Mouse (Mus musculus): ENCODE results near the gene Mtmr2. TPM values are rescaled to one million over a fixed set of nuclear protein-coding genes. Genes with fewer than 3 reads are reported as not detected.

Gene Mtmr2
- polyA plus RNA-seq, 1 experiment from 2014 or later = 87.7 TPM

DNA sequence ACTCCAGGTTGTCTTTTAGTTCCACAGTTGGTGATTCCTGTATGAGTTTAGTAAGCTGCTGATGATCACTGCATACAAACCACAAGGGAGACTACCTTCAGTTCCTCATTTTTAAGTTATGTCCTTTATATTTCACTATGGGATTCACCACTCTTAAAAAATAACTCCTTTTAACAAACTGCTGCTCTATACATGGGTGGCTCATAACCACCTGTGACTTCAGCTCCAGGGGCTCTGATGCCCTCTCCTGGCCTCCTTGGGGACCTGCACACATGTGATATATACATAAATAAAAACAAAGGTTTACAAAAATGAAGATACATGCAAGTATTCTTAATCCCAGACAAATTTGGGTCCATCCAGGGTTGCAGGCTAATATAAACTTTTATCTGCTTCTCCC lies 61.7 kb downstream of the Mtmr2 start:
- Histone ChIP-seq H3K27me3 (no peaks in the 10 kb centered on the region), H3K4me1 (no peaks in the 10 kb centered on the region), H3K9ac (no peak overlapping the region), H3K36me3 (peaks cover 87% of the 10 kb centered on the region), H3K27ac (no peak overlapping the region), H3K4me3 (replicated peaks) (no peak overlapping the region), H3K4me2 (no peak overlapping the region), H3K9me3 (replicated peaks) (no peaks in the 10 kb centered on the region)
- ATAC-seq (replicated peaks; ENCODE audit: low FRiP score) = no peak

DNA sequence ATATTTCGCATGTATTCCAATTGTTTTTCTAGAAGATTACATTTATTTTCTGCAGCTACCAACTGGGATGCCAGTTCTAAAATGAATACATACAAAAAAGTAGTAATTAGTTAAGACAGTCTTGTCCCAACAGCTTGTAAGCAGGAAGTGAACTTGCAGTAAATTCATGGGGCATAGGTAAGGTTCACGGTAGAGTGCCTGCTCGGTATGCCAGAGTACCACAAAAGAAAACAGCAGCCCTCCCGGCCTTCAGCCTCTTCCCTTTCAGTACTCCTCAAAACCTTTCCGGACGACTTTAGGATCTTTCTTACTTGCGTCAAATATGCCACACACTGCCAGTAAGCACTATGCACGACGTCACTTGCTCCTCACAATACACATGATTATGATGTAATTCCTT lies 70.2 kb downstream of the Mtmr2 start:
- H3K4me1 ChIP-seq = no peaks in the 10 kb centered on the region
- H3K27ac ChIP-seq = no peak overlapping the region
- WGBS = 59% methylated on average over 9 of the region's 9 CpGs
- no peak overlapping the region for H3K4me2 ChIP-seq
- H3K4me3 ChIP-seq (replicated peaks) = no peak overlapping the region
- peaks cover 80% of the 10 kb centered on the region for H3K36me3 ChIP-seq
- no peaks in the 10 kb centered on the region for H3K9me3 ChIP-seq (replicated peaks)
- H3K27me3 ChIP-seq = no peaks in the 10 kb centered on the region
- H3K9ac ChIP-seq = no peak overlapping the region
- ATAC-seq (replicated peaks; ENCODE audit: low FRiP score) = peak; percentile 69; the same call in 1 of the 2 replicates

DNA sequence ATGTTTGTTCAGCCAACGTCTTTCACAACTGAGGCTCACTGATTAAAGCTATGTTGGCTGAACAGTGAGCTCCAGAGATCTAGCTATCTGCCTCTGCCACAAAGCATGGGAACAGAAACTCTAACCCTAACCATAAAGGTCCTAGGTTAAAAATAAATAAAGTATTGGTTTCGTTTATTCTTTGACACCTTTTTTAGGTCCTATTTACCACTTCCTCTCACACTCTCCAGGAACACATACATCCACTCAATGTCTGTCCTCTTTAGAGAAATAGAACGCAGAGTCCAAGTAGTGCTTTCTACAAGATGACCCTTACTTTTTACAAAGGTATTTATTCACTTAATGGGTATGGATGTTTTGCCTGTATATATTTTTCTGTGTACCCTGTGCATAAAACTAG lies 72.6 kb downstream of the Mtmr2 start:
- H3K36me3 ChIP-seq = peaks cover 58% of the 10 kb centered on the region
- no peak overlapping the region for H3K27ac ChIP-seq
- no peak overlapping the region for H3K9ac ChIP-seq
- 91% methylated on average over 3 of the region's 3 CpGs for WGBS
- no peak overlapping the region for H3K4me3 ChIP-seq (replicated peaks)
- H3K27me3 ChIP-seq = no peaks in the 10 kb centered on the region
- H3K4me1 ChIP-seq = peaks cover 15% of the 10 kb centered on the region
- H3K9me3 ChIP-seq (replicated peaks) = no peaks in the 10 kb centered on the region
- H3K4me2 ChIP-seq = no peak overlapping the region
- no peak for ATAC-seq (replicated peaks; ENCODE audit: low FRiP score)

DNA sequence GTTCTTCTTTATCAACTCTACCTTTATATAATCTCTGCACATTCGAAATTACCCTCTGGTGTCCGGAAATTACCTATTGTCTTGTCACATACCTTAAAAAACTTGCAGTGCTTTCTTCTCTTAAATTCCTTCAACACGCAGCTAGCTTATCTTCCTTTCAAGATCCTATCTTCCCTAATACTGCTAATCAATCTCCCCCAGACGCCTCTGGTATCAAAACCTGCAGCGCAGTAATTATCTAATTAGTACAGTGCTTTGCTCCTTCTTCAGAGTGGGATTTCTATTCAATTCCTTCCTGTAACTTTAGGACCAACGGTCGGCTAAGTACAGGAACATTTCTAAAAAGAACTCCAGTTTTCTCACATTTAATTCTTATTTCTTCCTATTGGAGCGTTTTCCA lies 77.7 kb downstream of the Mtmr2 start:
- 3% methylated on average over 8 of the region's 8 CpGs for WGBS
- no peaks in the 10 kb centered on the region for H3K9me3 ChIP-seq (replicated peaks)
- H3K4me3 ChIP-seq (replicated peaks) = peak overlapping the region; percentile 72
- peak overlapping the region; percentile 83 for H3K9ac ChIP-seq
- peaks cover 22% of the 10 kb centered on the region for H3K4me1 ChIP-seq
- ATAC-seq (replicated peaks; ENCODE audit: low FRiP score) = no peak
- peak overlapping the region; percentile 70 for H3K4me2 ChIP-seq
- peak overlapping the region; percentile 99 for H3K27ac ChIP-seq
- H3K36me3 ChIP-seq = peaks cover 22% of the 10 kb centered on the region
- no peaks in the 10 kb centered on the region for H3K27me3 ChIP-seq

GRCm38 (mm10) chr9:13826391-13826805 lies 78.2 kb downstream of the Mtmr2 start:
- Histone ChIP-seq H3K36me3 (peaks cover 22% of the 10 kb centered on the region), H3K9ac (peak overlapping the region; percentile 83), H3K27ac (peak overlapping the region; percentile 99), H3K27me3 (no peaks in the 10 kb centered on the region), H3K4me3 (replicated peaks) (peak overlapping the region; percentile 72), H3K9me3 (replicated peaks) (no peaks in the 10 kb centered on the region), H3K4me2 (peak overlapping the region; percentile 70), H3K4me1 (peaks cover 22% of the 10 kb centered on the region)
- under 1% methylated on average over 29 of the region's 31 CpGs for WGBS
- ATAC-seq (replicated peaks; ENCODE audit: low FRiP score) = peak; percentile 29

DNA sequence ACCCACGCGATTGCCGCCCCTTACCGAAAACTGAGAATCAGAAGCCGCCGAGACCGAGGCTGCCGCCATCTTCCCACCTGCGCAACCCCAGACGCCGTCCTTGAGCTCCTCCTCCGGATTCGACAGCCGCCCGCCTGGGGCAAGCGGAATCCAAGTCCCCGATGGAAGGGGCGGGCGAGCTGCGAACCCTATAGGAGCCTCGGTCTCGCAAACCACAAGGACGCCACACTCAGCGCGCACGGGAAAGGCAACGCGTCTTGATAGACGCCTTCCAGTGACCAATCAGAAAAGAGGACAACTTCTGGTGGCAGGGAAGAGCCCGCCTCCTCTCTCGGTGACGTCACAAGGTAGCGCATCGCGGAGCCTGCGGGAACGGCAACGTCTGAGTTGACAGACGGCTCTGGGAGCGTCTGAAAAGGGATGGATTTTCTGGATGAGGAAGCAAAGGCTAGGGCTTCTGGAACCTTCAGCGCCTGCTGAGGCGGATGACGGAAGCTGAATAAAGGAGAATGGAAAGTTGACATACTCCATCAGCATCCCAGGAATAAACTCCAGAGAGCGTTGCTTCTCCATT lies 78.7 kb downstream of the Mtmr2 start, which contains the start of gene Cep57:
Gene Cep57 (minus strand): TSS at position 276 of the 574 bp plus-strand sequence.
- WGBS = 0% methylated on average over 44 of the region's 44 CpGs
- Histone ChIP-seq H3K9me3 (replicated peaks) (no peaks in the 10 kb centered on the region), H3K27ac (peak within 1 kb of the TSS; percentile 99), H3K4me2 (peak within 1 kb of the TSS; percentile 70), H3K4me1 (peaks cover 22% of the 10 kb centered on the region), H3K36me3 (peaks cover 27% of the 10 kb centered on the region), H3K9ac (peak within 1 kb of the TSS; percentile 92), H3K27me3 (no peaks in the 10 kb centered on the region), H3K4me3 (replicated peaks) (peak within 1 kb of the TSS; percentile 72)
- ATAC-seq (replicated peaks; ENCODE audit: low FRiP score) = peak; percentile 93

DNA sequence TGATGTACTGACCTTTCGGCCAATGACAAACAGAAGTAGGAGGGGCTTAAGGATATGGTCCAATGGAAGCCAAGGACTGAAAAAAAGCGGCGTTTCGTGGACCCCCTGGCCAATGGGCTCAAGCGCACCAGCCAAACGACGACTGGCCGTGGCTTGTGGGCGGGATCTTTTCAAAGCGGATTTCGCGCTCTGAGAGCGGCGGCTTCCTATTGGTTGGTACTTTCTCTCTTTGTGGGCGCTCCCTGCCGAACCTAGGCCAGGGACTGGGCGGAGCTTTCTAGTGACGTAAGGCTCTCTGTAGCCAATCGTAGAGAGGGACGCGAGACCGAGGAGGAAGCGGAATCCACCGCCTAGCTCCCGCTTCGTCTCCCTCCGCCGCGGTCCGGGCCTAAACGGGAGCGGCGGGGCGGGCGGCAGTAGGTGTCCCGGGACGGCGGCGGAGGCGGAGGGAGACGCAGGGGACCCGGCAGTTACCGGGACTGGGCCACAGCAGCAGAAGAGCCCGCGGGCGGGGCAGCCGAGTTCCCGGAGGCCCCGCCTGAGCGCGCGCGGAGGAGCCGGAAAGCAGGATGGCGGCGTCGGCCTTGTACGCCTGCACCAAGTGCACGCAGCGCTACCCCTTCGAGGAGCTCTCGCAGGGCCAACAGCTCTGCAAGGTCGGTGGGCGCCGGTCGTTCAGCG lies 79.3 kb downstream of the Mtmr2 start, which contains the start of gene Fam76b:
Gene Fam76b (plus strand): TSS at position 311 of the 681 bp plus-strand sequence.
- peak within 1 kb of the TSS; percentile 70 for H3K4me2 ChIP-seq
- no peaks in the 10 kb centered on the region for H3K9me3 ChIP-seq (replicated peaks)
- H3K4me1 ChIP-seq = peaks cover 22% of the 10 kb centered on the region
- H3K27me3 ChIP-seq = no peaks in the 10 kb centered on the region
- WGBS = under 1% methylated on average over 67 of the region's 67 CpGs
- peak within 1 kb of the TSS; percentile 99 for H3K27ac ChIP-seq
- H3K36me3 ChIP-seq = peaks cover 30% of the 10 kb centered on the region
- ATAC-seq (replicated peaks; ENCODE audit: low FRiP score) = peak; percentile 94
- H3K9ac ChIP-seq = peak within 1 kb of the TSS; percentile 92
- H3K4me3 ChIP-seq (replicated peaks) = peak within 1 kb of the TSS; percentile 72

DNA sequence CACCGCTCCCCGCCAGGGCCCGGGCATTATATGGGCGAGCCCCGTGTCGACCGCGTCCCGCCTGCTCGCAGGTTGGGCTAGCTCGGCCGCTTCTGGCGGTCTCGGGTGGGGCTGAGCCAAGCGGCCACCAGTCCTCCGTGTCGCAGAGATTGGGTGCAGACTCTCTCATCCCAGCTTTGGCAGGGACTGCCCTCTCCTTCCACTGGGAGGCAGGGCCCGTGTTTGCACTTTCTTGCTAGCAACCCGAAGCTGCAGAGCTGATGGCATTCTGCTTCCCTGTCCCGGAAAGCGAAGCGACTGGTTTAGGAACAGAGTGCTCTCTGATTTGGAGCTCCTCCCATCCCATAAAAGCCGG lies 79.9 kb downstream of the Mtmr2 start:
- peak overlapping the region; percentile 72 for H3K4me3 ChIP-seq (replicated peaks)
- H3K9me3 ChIP-seq (replicated peaks) = no peaks in the 10 kb centered on the region
- peaks cover 31% of the 10 kb centered on the region for H3K36me3 ChIP-seq
- peak overlapping the region; percentile 92 for H3K9ac ChIP-seq
- H3K27me3 ChIP-seq = no peaks in the 10 kb centered on the region
- H3K27ac ChIP-seq = peak overlapping the region; percentile 99
- peaks cover 22% of the 10 kb centered on the region for H3K4me1 ChIP-seq
- peak overlapping the region; percentile 66 for H3K4me2 ChIP-seq
- peak; percentile 31 for ATAC-seq (replicated peaks; ENCODE audit: low FRiP score)
- WGBS = under 1% methylated on average over 23 of the region's 23 CpGs

- 77% methylated on average over 3 of the region's 3 CpGs for WGBS
- Histone ChIP-seq H3K4me1 (no peaks in the 10 kb centered on the region), H3K27me3 (no peaks in the 10 kb centered on the region), H3K36me3 (peaks cover 90% of the 10 kb centered on the region), H3K4me3 (replicated peaks) (no peak overlapping the region), H3K27ac (no peak overlapping the region), H3K4me2 (no peak overlapping the region), H3K9me3 (replicated peaks) (no peaks in the 10 kb centered on the region), H3K9ac (no peak overlapping the region)
- ATAC-seq (replicated peaks; ENCODE audit: low FRiP score) = no peak
Observed at GRCm38 (mm10) chr9:13835256-13835655, 87.0 kb downstream of the Mtmr2 start.

GRCm38 (mm10) chr9:13836726-13837125 lies 88.5 kb downstream of the Mtmr2 start:
- Histone ChIP-seq H3K9me3 (replicated peaks) (no peaks in the 10 kb centered on the region), H3K9ac (no peak overlapping the region), H3K4me2 (no peak overlapping the region), H3K27ac (no peak overlapping the region), H3K27me3 (no peaks in the 10 kb centered on the region), H3K36me3 (peaks cover 91% of the 10 kb centered on the region), H3K4me1 (no peaks in the 10 kb centered on the region), H3K4me3 (replicated peaks) (no peak overlapping the region)
- no peak for ATAC-seq (replicated peaks; ENCODE audit: low FRiP score)
- WGBS = 69% methylated on average over 2 of the region's 2 CpGs

DNA sequence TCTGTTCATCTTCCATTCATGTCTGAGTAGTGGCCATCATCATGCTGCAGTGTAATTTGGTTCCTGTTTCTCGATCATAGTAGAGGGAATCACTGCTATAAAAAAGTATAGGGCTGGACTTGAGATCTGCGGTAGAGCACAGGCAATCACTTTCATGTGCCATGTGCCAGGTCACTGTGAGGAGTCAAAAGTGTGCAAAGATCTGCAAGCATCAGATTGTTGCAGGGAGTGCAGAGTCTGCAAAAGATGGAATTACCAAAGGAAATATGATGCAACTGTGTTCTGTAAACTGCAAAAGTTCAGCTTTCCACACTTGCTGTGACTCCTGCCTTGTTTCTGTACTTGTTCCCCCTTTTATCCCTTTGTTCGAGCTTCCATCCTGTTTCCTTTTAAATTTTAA lies 99.4 kb downstream of the Mtmr2 start:
- H3K36me3 ChIP-seq = peaks cover 28% of the 10 kb centered on the region
- no peak overlapping the region for H3K4me3 ChIP-seq (replicated peaks)
- no peaks in the 10 kb centered on the region for H3K9me3 ChIP-seq (replicated peaks)
- 83% methylated on average over 3 of the region's 3 CpGs for WGBS
- no peak overlapping the region for H3K4me2 ChIP-seq
- ATAC-seq (replicated peaks; ENCODE audit: low FRiP score) = no peak
- H3K9ac ChIP-seq = no peak overlapping the region
- H3K27ac ChIP-seq = no peak overlapping the region
- no peaks in the 10 kb centered on the region for H3K27me3 ChIP-seq
- H3K4me1 ChIP-seq = peaks cover 5% of the 10 kb centered on the region; the same call in 1 of the 2 replicates

Data from kidney, embryonic 15.5 days (tissue).